Mouse (Mus musculus) cerebellum, adult 11 months (tissue): ENCODE data around the gene 4930432K21Rik.

ENCODE experiments used
- DNase-seq: peaks from one replicate; pipeline ENCODE4 v3.0.0; 2022

Gene 4930432K21Rik

GRCm38 (mm10) chr8:84147769-84148530, at the start of gene 4930432K21Rik, which contains the start of gene Cc2d1a:
Gene 4930432K21Rik (plus strand): TSS chr8:84148025.
Gene Cc2d1a (minus strand): TSS chr8:84147936.
- peak; percentile 97 for DNase-seq

- DNase-seq: no peak
Observed at GRCm38 (mm10) chr8:84098376-84098775, 49.4 kb upstream of the 4930432K21Rik start.

GRCm38 (mm10) chr8:84101476-84102270, 46.2 kb upstream of the 4930432K21Rik start:
- DNase-seq: no peak

- no peak for DNase-seq
Observed at GRCm38 (mm10) chr8:84103601-84104000, 44.2 kb upstream of the 4930432K21Rik start.

GRCm38 (mm10) chr8:84104221-84104620, 43.6 kb upstream of the 4930432K21Rik start:
- DNase-seq: peak; percentile 57

- DNase-seq: peak; percentile 98
Observed at GRCm38 (mm10) chr8:84104697-84105609, 42.9 kb upstream of the 4930432K21Rik start, which contains the start of gene Dcaf15. Gene Dcaf15 (minus strand): TSS chr8:84104768.

GRCm38 (mm10) chr8:84105676-84106075, 42.1 kb upstream of the 4930432K21Rik start:
- DNase-seq: no peak

GRCm38 (mm10) chr8:84106216-84107040, 41.4 kb upstream of the 4930432K21Rik start:
- no peak for DNase-seq

GRCm38 (mm10) chr8:84115646-84116045, 32.2 kb upstream of the 4930432K21Rik start:
- DNase-seq: no peak

- DNase-seq: no peak
Observed at GRCm38 (mm10) chr8:84122151-84122550, 25.7 kb upstream of the 4930432K21Rik start.

- DNase-seq: no peak
Observed at GRCm38 (mm10) chr8:84125656-84126055, 22.2 kb upstream of the 4930432K21Rik start, which contains the start of gene Podnl1. Gene Podnl1 (plus strand): TSS chr8:84125989.

- no peak for DNase-seq
Observed at GRCm38 (mm10) chr8:84126742-84127141, 21.1 kb upstream of the 4930432K21Rik start.

GRCm38 (mm10) chr8:84127202-84127901, 20.5 kb upstream of the 4930432K21Rik start:
- DNase-seq: no peak

GRCm38 (mm10) chr8:84128277-84128676, 19.5 kb upstream of the 4930432K21Rik start:
- no peak for DNase-seq

- peak; percentile 78 for DNase-seq
Observed at GRCm38 (mm10) chr8:84130806-84131205, 17.0 kb upstream of the 4930432K21Rik start.

GRCm38 (mm10) chr8:84132225-84132624, 15.6 kb upstream of the 4930432K21Rik start:
- DNase-seq: no peak

GRCm38 (mm10) chr8:84137848-84138247, 10.0 kb upstream of the 4930432K21Rik start:
- no peak for DNase-seq

- DNase-seq: no peak
Observed at GRCm38 (mm10) chr8:84140838-84141237, 7.0 kb upstream of the 4930432K21Rik start.

GRCm38 (mm10) chr8:84144636-84145245, 3.1 kb upstream of the 4930432K21Rik start:
- DNase-seq: no peak

GRCm38 (mm10) chr8:84147324-84147766, 480 bp upstream of the 4930432K21Rik start:
- no peak for DNase-seq

GRCm38 (mm10) chr8:84148531-84148850, 666 bp downstream of the 4930432K21Rik start:
- peak; percentile 41 for DNase-seq
